Mouse (Mus musculus) forebrain, embryonic 12.5 days (tissue): Measurements from ENCODE around the gene Rprd2. TPM values are rescaled to one million over a fixed set of nuclear protein-coding genes. Genes with fewer than 3 reads are reported as not detected.

ENCODE experiments used
- ATAC-seq: fragments of 200-750 bp; cut with Nextera tagmentation; 2 replicates; pipeline ENCODE4 v1.8.0; 2017; ENCODE audit warnings: moderate TSS enrichment; ENCODE audit not compliant: low FRiP score
- H3K27ac ChIP-seq: fragments of 300-500 bp; sonication (generic); 2 replicates; pipeline ENCODE4 v1.5.1; 2016; ENCODE audit warnings: mild to moderate bottlenecking
- H3K27me3 ChIP-seq: fragments of 300-500 bp; sonication (generic); 2 replicates; pipeline ENCODE4 v1.6.1; 2016; ENCODE audit warnings: mild to moderate bottlenecking
- H3K36me3 ChIP-seq: fragments of 300-500 bp; sonication (generic); replicated peaks from 2 replicates; pipeline ENCODE4 v1.6.1; 2016; ENCODE audit warnings: mild to moderate bottlenecking
- H3K4me1 ChIP-seq: fragments of 300-500 bp; sonication (generic); 2 replicates; pipeline ENCODE4 v1.6.1; 2016
- H3K4me2 ChIP-seq: fragments of 300-500 bp; sonication (generic); 2 replicates; pipeline ENCODE4 v1.6.1; 2016; ENCODE audit warnings: mild to moderate bottlenecking, moderate library complexity
- H3K4me3 ChIP-seq: fragments of 300-500 bp; sonication (generic); replicated peaks from 2 replicates; pipeline ENCODE4 v1.5.1; 2016; ENCODE audit warnings: mild to moderate bottlenecking
- H3K9ac ChIP-seq: fragments of 300-500 bp; sonication (generic); 2 replicates; pipeline ENCODE4 v1.6.1; 2016; ENCODE audit warnings: mild to moderate bottlenecking
- H3K9me3 ChIP-seq: fragments of 300-500 bp; sonication (generic); 2 replicates; pipeline ENCODE4 v1.6.1; 2016
- WGBS: fragments of 180-500 bp; shearing (Covaris S2); methylation state at CpG from one replicate; pipeline ENCODE4 v1.1.7; 2016; 5-methylcytosine and 5-hydroxymethylcytosine counted together
- polyA plus RNA-seq: library from polyadenylated mRNA; unstranded; fragments of >200 nt; fragmentation: Nextera tagmentation; extraction: Ambion mirVana; gene quantifications from 2 replicates; pipeline ENCODE4 v1.2.1, GENCODE M21; 2016

Rprd2 gene
- polyA plus RNA-seq, 1 experiment from 2014 or later: 29.1 TPM

DNA sequence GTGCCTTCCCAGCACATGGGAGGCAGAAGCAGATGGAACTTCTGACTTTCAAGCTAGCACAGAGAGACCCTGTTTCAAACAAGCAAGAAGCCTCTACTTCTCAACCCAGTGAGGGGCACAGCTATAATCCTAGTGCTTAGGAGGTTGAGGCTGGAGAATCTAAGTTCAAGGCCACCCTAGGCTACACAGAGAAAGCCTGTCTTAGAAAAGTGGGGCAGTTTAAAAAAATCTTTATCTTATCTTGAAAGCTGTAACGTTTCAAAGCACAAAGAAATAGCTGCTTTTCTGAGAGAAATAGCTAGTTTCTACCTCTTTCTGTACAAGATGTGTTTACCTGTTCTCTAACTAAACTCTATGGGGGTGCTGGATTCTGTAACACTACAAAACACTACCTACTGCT lies 12.0 kb downstream of the Rprd2 start:
- Histone ChIP-seq H3K27ac (no peak overlapping the region), H3K9me3 (no peaks in the 10 kb centered on the region), H3K4me1 (no peaks in the 10 kb centered on the region), H3K4me2 (no peak overlapping the region), H3K36me3 (peaks cover 20% of the 10 kb centered on the region), H3K27me3 (no peaks in the 10 kb centered on the region), H3K9ac (no peak overlapping the region), H3K4me3 (no peak overlapping the region)
- WGBS: 84% methylated on average over 1 of the region's 1 CpGs
- ATAC-seq: no peak

DNA sequence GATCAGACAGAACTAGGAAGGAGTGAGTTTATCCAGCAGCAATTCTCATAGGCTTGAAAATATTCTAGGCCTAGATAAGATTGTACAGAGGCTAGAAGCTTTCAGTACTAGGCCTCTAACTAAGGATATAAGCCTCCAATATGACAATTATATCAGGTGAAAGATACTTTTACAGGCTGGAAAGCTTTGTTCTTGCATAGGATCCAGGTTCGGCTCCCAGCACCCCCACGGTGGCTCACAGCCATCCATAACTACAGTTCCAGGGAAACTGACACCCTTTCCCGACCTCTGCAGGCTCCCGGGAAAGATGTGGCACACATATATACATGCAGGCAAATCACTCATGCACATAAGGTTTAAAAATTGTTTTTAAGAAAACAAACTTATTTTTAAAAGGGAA lies 14.8 kb downstream of the Rprd2 start:
- H3K9ac ChIP-seq: no peak overlapping the region
- H3K36me3 ChIP-seq: peaks cover 20% of the 10 kb centered on the region
- H3K4me1 ChIP-seq: no peaks in the 10 kb centered on the region
- no peaks in the 10 kb centered on the region for H3K27me3 ChIP-seq
- H3K27ac ChIP-seq: no peak overlapping the region
- WGBS: 95% methylated on average over 4 of the region's 4 CpGs
- no peak overlapping the region for H3K4me2 ChIP-seq
- no peak for ATAC-seq
- no peak overlapping the region for H3K4me3 ChIP-seq
- H3K9me3 ChIP-seq: no peaks in the 10 kb centered on the region

GRCm38 (mm10) chr3:95798756-95799155 lies 19.9 kb downstream of the Rprd2 start:
- Histone ChIP-seq H3K4me3 (no peak overlapping the region), H3K27me3 (no peaks in the 10 kb centered on the region), H3K9me3 (no peaks in the 10 kb centered on the region), H3K4me2 (no peak overlapping the region), H3K36me3 (no peaks in the 10 kb centered on the region), H3K27ac (no peak overlapping the region), H3K4me1 (peaks cover 3% of the 10 kb centered on the region; the same call in 1 of the 2 replicates), H3K9ac (no peak overlapping the region)
- ATAC-seq: no peak
- WGBS: 93% methylated on average over 4 of the region's 4 CpGs

- ATAC-seq: no peak
- no peaks in the 10 kb centered on the region for H3K36me3 ChIP-seq
- no peak overlapping the region for H3K27ac ChIP-seq
- H3K4me1 ChIP-seq: peaks cover 10% of the 10 kb centered on the region
- no peaks in the 10 kb centered on the region for H3K27me3 ChIP-seq
- H3K9ac ChIP-seq: no peak overlapping the region
- H3K4me3 ChIP-seq: no peak overlapping the region
- H3K9me3 ChIP-seq: no peaks in the 10 kb centered on the region
- H3K4me2 ChIP-seq: no peak overlapping the region
- WGBS: 77% methylated on average over 1 of the region's 1 CpGs
These were observed 24.4 kb downstream of the Rprd2 start for GRCm38 (mm10) chr3:95794299-95794698.

DNA sequence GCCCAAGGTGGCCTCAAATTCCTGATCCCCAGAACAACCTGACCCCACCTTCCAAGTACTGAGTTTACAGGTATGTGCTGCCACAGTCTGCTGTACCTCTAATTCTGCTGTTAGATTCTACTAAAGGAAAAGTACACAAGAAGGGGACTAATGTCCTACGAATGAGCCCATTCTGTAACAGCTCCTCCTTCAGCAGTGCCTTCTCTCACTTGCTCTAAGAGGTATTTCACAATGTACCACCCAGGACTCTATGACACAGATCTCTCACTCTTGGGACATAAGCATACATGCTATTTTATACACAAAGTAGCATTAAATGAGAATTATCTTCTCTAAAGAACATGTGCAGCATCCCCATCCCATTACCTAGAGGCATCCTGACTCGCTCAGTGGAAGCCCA lies 25.0 kb downstream of the Rprd2 start:
- ATAC-seq: no peak
- Histone ChIP-seq H3K4me1 (peaks cover 10% of the 10 kb centered on the region), H3K27ac (no peak overlapping the region), H3K9me3 (no peaks in the 10 kb centered on the region), H3K27me3 (no peaks in the 10 kb centered on the region), H3K4me3 (no peak overlapping the region), H3K36me3 (0 out of 2 replicates have a peak, but pooled peaks cover 2% of the 10 kb centered on the region), H3K9ac (no peak overlapping the region), H3K4me2 (no peak overlapping the region)
- WGBS: 72% methylated on average over 2 of the region's 2 CpGs

- no peaks in the 10 kb centered on the region for H3K4me1 ChIP-seq
- H3K4me3 ChIP-seq: no peak overlapping the region
- H3K27me3 ChIP-seq: no peaks in the 10 kb centered on the region
- H3K9ac ChIP-seq: no peak overlapping the region
- H3K36me3 ChIP-seq: peaks cover 61% of the 10 kb centered on the region
- H3K27ac ChIP-seq: no peak overlapping the region
- H3K4me2 ChIP-seq: no peak overlapping the region
- H3K9me3 ChIP-seq: no peaks in the 10 kb centered on the region
- no peak for ATAC-seq
- WGBS: 91% methylated on average over 4 of the region's 4 CpGs
These were observed 33.2 kb downstream of the Rprd2 start for GRCm38 (mm10) chr3:95785501-95785900.

DNA sequence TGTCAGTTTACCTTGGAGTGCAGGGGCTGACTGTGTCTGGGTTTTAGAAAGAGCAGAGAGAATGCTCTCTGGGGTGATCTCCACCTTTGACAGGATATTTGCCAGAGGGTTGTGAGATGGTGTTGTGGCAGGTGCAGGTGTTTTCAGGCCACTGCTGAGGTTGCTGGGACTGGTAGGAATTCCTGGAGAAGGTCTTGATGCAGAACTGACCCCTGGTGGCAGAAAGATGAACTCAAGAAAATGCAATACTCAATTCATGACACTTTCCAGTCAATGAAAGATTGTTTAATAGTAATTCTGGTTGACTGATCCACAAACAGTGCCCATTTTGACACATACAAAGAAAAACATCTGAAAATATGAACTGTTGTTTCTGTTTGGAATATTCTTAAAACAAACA lies 46.7 kb downstream of the Rprd2 start:
- H3K36me3 ChIP-seq: peaks cover 70% of the 10 kb centered on the region
- no peaks in the 10 kb centered on the region for H3K27me3 ChIP-seq
- H3K4me3 ChIP-seq: no peak overlapping the region
- H3K9me3 ChIP-seq: no peaks in the 10 kb centered on the region
- H3K4me1 ChIP-seq: no peaks in the 10 kb centered on the region
- ATAC-seq: no peak
- no peak overlapping the region for H3K4me2 ChIP-seq
- no peak overlapping the region for H3K27ac ChIP-seq
- no peak overlapping the region for H3K9ac ChIP-seq

DNA sequence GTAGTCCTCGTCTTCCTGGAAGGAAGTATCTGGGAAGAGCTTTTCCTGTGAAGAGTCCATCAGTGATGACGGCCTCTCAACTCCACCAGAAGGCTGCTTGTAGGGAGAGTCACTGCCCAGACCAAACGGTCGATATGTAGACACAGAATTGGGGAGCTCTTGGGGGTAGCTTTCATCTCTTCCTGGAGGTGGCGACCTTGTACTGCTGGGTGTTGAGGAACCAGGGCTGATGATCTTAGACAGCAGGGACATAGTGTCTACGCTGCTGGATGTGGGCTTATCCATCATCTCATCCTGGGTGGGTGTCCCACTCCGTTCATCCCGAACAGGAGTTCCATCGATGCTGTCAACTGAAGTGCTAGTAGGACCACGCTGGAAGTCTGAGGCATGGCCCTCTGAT lies 53.1 kb downstream of the Rprd2 start:
- 94% methylated on average over 10 of the region's 10 CpGs for WGBS
- Histone ChIP-seq H3K27ac (no peak overlapping the region), H3K4me1 (no peaks in the 10 kb centered on the region), H3K27me3 (no peaks in the 10 kb centered on the region), H3K4me3 (no peak overlapping the region), H3K4me2 (no peak overlapping the region), H3K36me3 (peaks cover 60% of the 10 kb centered on the region), H3K9me3 (no peaks in the 10 kb centered on the region), H3K9ac (no peak overlapping the region)
- ATAC-seq: no peak

DNA sequence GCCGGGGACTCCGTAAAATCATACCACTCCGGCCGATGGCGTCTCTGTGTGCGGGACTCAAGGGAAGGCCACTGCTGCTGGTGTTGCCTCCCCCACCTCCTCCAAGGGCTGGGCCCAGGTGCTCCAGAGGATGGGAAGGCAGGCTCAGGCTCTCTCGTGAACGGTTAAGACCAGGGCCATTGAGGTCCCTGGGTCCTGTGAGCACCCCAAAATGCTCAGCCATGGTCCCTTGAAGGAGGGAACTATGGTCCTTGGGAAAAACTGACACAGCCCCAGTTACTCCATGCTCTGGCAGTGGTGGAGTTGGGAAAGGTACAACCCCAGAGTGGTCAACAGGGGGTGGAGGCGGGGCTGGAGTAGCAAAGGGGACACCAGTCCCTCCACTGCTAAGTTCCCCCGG lies 54.9 kb downstream of the Rprd2 start:
- no peaks in the 10 kb centered on the region for H3K4me1 ChIP-seq
- no peak overlapping the region for H3K4me2 ChIP-seq
- peaks cover 51% of the 10 kb centered on the region for H3K36me3 ChIP-seq
- ATAC-seq: no peak
- no peaks in the 10 kb centered on the region for H3K27me3 ChIP-seq
- no peak overlapping the region for H3K9ac ChIP-seq
- H3K4me3 ChIP-seq: no peak overlapping the region
- WGBS: 79% methylated on average over 10 of the region's 10 CpGs
- no peak overlapping the region for H3K27ac ChIP-seq
- no peaks in the 10 kb centered on the region for H3K9me3 ChIP-seq

GRCm38 (mm10) chr3:95762961-95763360 lies 55.7 kb downstream of the Rprd2 start:
- H3K27ac ChIP-seq: no peak overlapping the region
- no peak overlapping the region for H3K4me3 ChIP-seq
- peaks cover 42% of the 10 kb centered on the region for H3K36me3 ChIP-seq
- no peaks in the 10 kb centered on the region for H3K27me3 ChIP-seq
- no peak overlapping the region for H3K4me2 ChIP-seq
- 48% methylated on average over 6 of the region's 6 CpGs for WGBS
- H3K9ac ChIP-seq: no peak overlapping the region
- H3K4me1 ChIP-seq: no peaks in the 10 kb centered on the region
- no peak for ATAC-seq
- no peaks in the 10 kb centered on the region for H3K9me3 ChIP-seq

DNA sequence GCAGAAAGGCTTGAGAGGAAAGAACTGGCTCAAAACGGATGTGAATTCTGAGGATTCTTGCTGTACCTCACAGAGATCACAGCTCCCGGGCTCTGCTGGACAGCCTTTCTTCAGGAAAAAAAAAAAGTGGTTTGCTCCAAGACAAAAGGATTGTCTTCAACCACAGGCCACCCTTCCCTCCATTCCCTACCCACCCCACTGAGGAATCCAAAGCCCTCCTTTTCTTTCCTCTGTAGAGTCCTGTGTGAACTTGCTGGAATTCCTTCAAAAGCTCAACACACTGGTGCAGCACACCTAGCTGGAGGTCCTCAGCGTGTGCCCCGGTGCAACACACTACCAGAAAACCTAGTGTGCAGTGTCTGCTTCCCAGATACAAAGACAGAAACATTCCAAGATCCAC lies 56.9 kb downstream of the Rprd2 start:
- peaks cover 37% of the 10 kb centered on the region for H3K36me3 ChIP-seq
- H3K27ac ChIP-seq: no peak overlapping the region
- H3K4me2 ChIP-seq: no peak overlapping the region
- H3K27me3 ChIP-seq: no peaks in the 10 kb centered on the region
- no peak overlapping the region for H3K4me3 ChIP-seq
- H3K4me1 ChIP-seq: no peaks in the 10 kb centered on the region
- no peak overlapping the region for H3K9ac ChIP-seq
- ATAC-seq: no peak
- H3K9me3 ChIP-seq: no peaks in the 10 kb centered on the region
- 69% methylated on average over 4 of the region's 4 CpGs for WGBS

- Histone ChIP-seq H3K4me3 (no peak overlapping the region), H3K36me3 (peaks cover 26% of the 10 kb centered on the region), H3K27me3 (no peaks in the 10 kb centered on the region), H3K9ac (no peak overlapping the region), H3K4me2 (no peak overlapping the region), H3K9me3 (no peaks in the 10 kb centered on the region), H3K4me1 (no peaks in the 10 kb centered on the region), H3K27ac (no peak overlapping the region)
- ATAC-seq: no peak
These were observed 58.0 kb downstream of the Rprd2 start for GRCm38 (mm10) chr3:95760656-95761055.

DNA sequence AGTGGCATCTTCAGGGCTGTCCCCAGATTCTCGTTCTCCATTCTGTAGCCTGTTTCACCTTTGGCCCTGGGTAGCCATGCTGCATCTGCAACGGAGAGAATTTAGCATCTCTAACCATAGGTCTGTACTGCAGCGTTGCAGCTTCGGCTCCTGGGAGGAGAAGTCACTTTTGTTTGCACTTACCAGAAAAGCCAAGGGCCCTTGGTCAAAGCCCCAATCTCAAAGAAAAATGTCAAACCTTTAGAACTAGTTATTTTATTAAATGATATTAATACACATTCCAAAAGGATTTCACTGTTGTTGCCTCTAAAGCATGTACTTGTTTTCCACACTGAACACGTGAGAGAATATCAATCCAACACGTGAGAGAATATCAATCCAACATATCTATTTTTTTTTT lies 58.6 kb downstream of the Rprd2 start, which contains the start of gene Tars2:
Tars2 (minus strand) TSS at position 101 of the 400 bp plus-strand sequence.
- Histone ChIP-seq H3K4me2 (no peak within 1 kb of the TSS), H3K4me1 (peaks cover 2% of the 10 kb centered on the region; the same call in 1 of the 2 replicates), H3K27me3 (no peaks in the 10 kb centered on the region), H3K9ac (no peak within 1 kb of the TSS), H3K36me3 (peaks cover 21% of the 10 kb centered on the region), H3K4me3 (no peak within 1 kb of the TSS), H3K9me3 (no peaks in the 10 kb centered on the region), H3K27ac (no peak within 1 kb of the TSS)
- no peak for ATAC-seq
- 90% methylated on average over 6 of the region's 6 CpGs for WGBS
